Mouse (Mus musculus): ENCODE measurements around the gene Tollip.

DNA sequence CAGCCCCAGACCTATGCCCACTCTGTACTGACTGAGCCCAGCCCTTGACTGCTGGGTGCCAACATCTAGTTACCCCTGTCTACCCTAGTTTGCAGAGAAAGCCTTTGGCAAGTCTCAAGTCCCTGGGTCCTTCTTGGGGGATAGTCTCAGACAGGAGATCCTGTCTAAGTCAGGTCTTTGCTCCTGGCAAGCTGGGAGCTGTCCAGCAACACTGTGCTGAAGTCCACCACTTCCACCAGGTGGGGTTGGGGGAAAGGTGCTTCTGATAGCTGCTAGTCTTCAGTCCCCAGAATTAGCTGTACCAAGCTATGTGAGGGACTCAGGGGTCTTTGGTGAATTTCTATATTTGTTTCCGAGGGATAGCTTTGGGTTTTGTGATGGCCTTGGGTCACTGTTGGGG lies 40.8 kb upstream of the Tollip start:
- TF ChIP-seq CTCF (IDR thresholded peaks at IDR 0.05; ENCODE audit: control insufficient read depth, insufficient read depth, low read length) (no peak), POLR2A (IDR thresholded peaks at IDR 0.05; ENCODE audit: borderline replicate concordance, control insufficient read depth, low read depth, low read length) (no peak)
